Comparison of ENCODE assay signal across 17 mouse cellular contexts in the genomic region with DNA sequence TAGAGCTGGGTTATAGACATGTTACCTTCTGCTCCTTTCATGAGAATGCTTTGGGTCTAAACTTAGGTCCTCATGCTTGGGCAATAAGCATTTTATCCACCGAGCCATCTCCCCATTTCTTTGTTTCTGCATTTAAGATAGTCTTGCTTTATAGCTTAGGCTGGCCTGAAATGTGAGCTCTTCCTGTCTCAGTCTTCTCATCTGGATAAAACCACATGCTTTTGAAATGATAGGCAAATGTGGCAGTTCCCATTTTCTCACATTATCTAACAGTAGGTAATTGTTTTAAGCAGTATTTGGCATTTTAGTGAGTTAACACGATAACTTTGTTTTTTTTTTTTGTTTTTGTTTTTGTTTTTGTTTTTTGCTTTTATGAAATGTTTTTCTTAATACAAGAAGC.
"Had no signal": no experiment of that assay in that cellular context is flagged by ENCODE, and none has a peak within 500 bp of the region (broad histone marks: within the 10 kb centered on the region; RNA-seq: fewer than 3 reads in every experiment).

No protein-coding gene starts in this region.

- H3K36me3 ChIP-seq: neural tube, embryonic 12.5 days; neural tube, embryonic 13.5 days; neural tube, embryonic 15.5 days; stomach, embryonic 15.5 days had no signal

- DNase-seq: retina, postnatal 1 day; right cerebral cortex, adult 18-20 months; right cerebral cortex, postnatal 14 days; right cerebral cortex, postnatal 25 days; right cerebral cortex, postnatal 4 days; spleen, adult 18-20 months; thymus, adult 18-20 months; thymus, adult 2 months; thymus, postnatal 14 days; thymus, postnatal 25 days; thymus, postnatal 36 days; thymus, postnatal 4 days had no signal

- H3K9me3 ChIP-seq: neural tube, embryonic 12.5 days; neural tube, embryonic 13.5 days; neural tube, embryonic 15.5 days; stomach, embryonic 15.5 days had no signal

- H3K9ac ChIP-seq: neural tube, embryonic 12.5 days; neural tube, embryonic 13.5 days; neural tube, embryonic 15.5 days; stomach, embryonic 15.5 days had no signal

- H3K4me1 ChIP-seq: neural tube, embryonic 12.5 days; neural tube, embryonic 13.5 days; neural tube, embryonic 15.5 days; stomach, embryonic 15.5 days had no signal

- H3K27ac ChIP-seq: neural tube, embryonic 12.5 days; neural tube, embryonic 13.5 days; neural tube, embryonic 15.5 days; stomach, embryonic 15.5 days; stomach, postnatal 0 days had no signal

- H3K4me3 ChIP-seq: neural tube, embryonic 12.5 days; neural tube, embryonic 13.5 days; neural tube, embryonic 15.5 days; stomach, embryonic 15.5 days had no signal

- H3K27me3 ChIP-seq: neural tube, embryonic 12.5 days; neural tube, embryonic 13.5 days; neural tube, embryonic 15.5 days; stomach, embryonic 15.5 days had no signal
